Comparison of ENCODE assay signal across 18 mouse cellular contexts in genomic region chr10:64886946-64887345, GRCm38 (mm10).
DNase-seq lines count a peak whose midpoint lies in the region; ATAC-seq and TF ChIP-seq lines count a peak whose summit lies in the region.
"Had no signal": no experiment of that assay in that cellular context is flagged by ENCODE, and none has a peak within 500 bp of the region (broad histone marks: within the 10 kb centered on the region; RNA-seq: fewer than 3 reads in every experiment).

No protein-coding gene starts in this region.

- no peaks in the 10 kb centered on the region; the same call in 1 of the 2 replicates for H3K4me1 ChIP-seq in cerebellum, adult 2 months (ENCODE audit: control insufficient read depth, insufficient read depth, low read length)
- H3K4me1 ChIP-seq: heart, embryonic 10.5 days; neural tube, embryonic 13.5 days had no signal

- no peak overlapping the region for H3K27ac ChIP-seq in cerebellum, adult 2 months (ENCODE audit: insufficient read depth, low read length)
- H3K27ac ChIP-seq: gastrocnemius, adult 2 months; heart, embryonic 10.5 days; kidney, postnatal 0 days; neural tube, embryonic 13.5 days; stomach, postnatal 0 days had no signal

- intact Hi-C loops in left cerebral cortex, postnatal 4 days (cut with DNase I), result no loop called here

- peak; percentile 98 for ATAC-seq in cerebellum, adult (ENCODE audit: insufficient number of reproducible peaks, low FRiP score, low TSS enrichment)
- ATAC-seq in frontal cortex, adult (ENCODE audit: low TSS enrichment), result no peak
- ATAC-seq: activated CD4-positive, CD25-positive, alpha-beta regulatory T cell, adult 4 months had no signal

- 21% methylated on average over 9 of the region's 9 CpGs for WGBS in cerebellum, adult 2 months

- no peak for TF ChIP-seq CTCF in cerebellum, adult 2 months (IDR thresholded peaks at IDR 0.05; ENCODE audit: borderline replicate concordance, insufficient read depth, low read depth, low read length)

- DNase-seq in left cerebral cortex, postnatal 4 days, result peak; percentile 69
- no peak for DNase-seq in left cerebral cortex, adult 8-10 months (ENCODE audit: low spot score in 2 of 2)
- DNase-seq in cerebellum, adult 2 months, result peak; percentile 91 to 96
- peak; percentile 93 to 95 for DNase-seq in cerebellum, postnatal 25 days
- DNase-seq in spleen, postnatal 10 days (ENCODE audit: low spot score in 2 of 2), result no peak
- DNase-seq: adrenal gland, postnatal 36 days; gastrocnemius, adult 2 months; kidney, adult 2 months; lung, postnatal 4 days; midbrain, embryonic 14.5 days had no signal

- H3K4me3 ChIP-seq in cerebellum, adult 2 months (replicated peaks; ENCODE audit: insufficient read depth, low read depth, low read length), result no peak overlapping the region
- H3K4me3 ChIP-seq: gastrocnemius, adult 2 months; heart, embryonic 10.5 days; myocyte; neural tube, embryonic 13.5 days had no signal

- 0 out of 2 replicates have a peak, but pooled peaks have one; percentile 10 for TF ChIP-seq POLR2A in cerebellum, adult 2 months (IDR thresholded peaks at IDR 0.05; ENCODE audit: borderline replicate concordance, insufficient read depth, low read length)

- H3K27me3 ChIP-seq in cerebellum, adult 2 months (ENCODE audit: control insufficient read depth, insufficient read depth, low read length), result no peaks in the 10 kb centered on the region
- H3K27me3 ChIP-seq: neural tube, embryonic 13.5 days had no signal

Comparison
In these comparisons a context has a peak if more than half of its experiments do, and no peak if none do; other contexts are left out.
1. DNase-seq: peak in left cerebral cortex, postnatal 4 days (single experiment), cerebellum, adult 2 months (2 of 2) and cerebellum, postnatal 25 days (2 of 2); none in left cerebral cortex, adult 8-10 months (0 of 2) and spleen, postnatal 10 days (0 of 2).